Mouse (Mus musculus): ENCODE results near the gene Slc22a1. TPM values are rescaled to one million over a fixed set of nuclear protein-coding genes. Genes with fewer than 3 reads are reported as not detected.

The Slc22a1 gene
- total and polyA plus RNA-seq, 3 experiments: 0.64 to 1.1 (median 0.76) TPM

DNA sequence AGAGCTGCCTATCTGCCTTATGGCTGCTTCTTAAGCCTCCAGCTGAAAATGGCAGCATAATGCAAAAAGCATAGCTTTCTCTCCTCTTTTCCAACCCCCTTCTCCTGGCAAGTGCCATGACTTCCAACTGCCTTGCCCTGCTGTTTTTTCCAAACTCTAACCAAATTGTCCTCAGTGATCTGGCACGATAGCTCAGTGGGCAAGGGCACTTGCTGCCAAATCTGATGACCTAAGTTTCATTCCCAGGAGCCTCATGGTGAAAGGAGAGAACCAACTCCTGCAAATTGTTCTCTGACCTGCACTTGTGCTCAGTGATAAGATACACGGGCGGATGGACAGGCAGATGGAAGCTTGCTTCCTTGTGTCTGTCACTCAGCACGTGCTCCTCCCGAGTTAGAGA is 27.3 kb upstream of the Slc22a1 start:
- H3K36me3 ChIP-seq (replicated peaks in 1 of 2; ENCODE audit: control insufficient read depth in 1 of 2, insufficient read depth in 1 of 2, low read length in 1 of 2): peaks cover 63 to 95% of the 10 kb centered on the region in 2 experiments
- H3K27ac ChIP-seq (ENCODE audit: insufficient read depth, low read depth): no peak overlapping the region
- in situ Hi-C loops (cut with MboI; ENCODE audit: low pct_ligation_motif_present, low pct_unique_long_range_greater_than_20kb, low sequenced_read_pairs) (no loop called here), dilution Hi-C loops (cut with MboI; ENCODE audit: extremely low pct_ligation_motif_present, extremely low pct_unique_long_range_greater_than_20kb, low sequenced_read_pairs) (no loop called here)
- no peaks in the 10 kb centered on the region for H3K27me3 ChIP-seq (replicated peaks)
- H3K4me3 ChIP-seq (replicated peaks in 1 of 3; ENCODE audit: low read depth in 2 of 3, low read length in 2 of 3, poor library complexity in 1 of 3): no peak overlapping the region
- DNase-seq (ENCODE audit: extremely low read depth): no peak
- TF ChIP-seq POLR2AphosphoS2 (IDR thresholded peaks at IDR 0.05; ENCODE audit: low read depth, low read length): no peak
- TF ChIP-seq TCF12 (IDR thresholded peaks at IDR 0.05; ENCODE audit: low read depth, low read length): no peak
- TF ChIP-seq ZC3H11A (IDR thresholded peaks at IDR 0.05; ENCODE audit: low read depth, low read length): no peak
- TF ChIP-seq MAFK (IDR thresholded peaks at IDR 0.05; ENCODE audit: insufficient replicate concordance, low read length): no peak
- no peak for TF ChIP-seq JUN (IDR thresholded peaks at IDR 0.05; ENCODE audit: insufficient read depth, low read depth, low read length)
- TF ChIP-seq MYC (IDR thresholded peaks at IDR 0.05; ENCODE audit: low read depth, low read length): no peak
- TF ChIP-seq NELFE (IDR thresholded peaks at IDR 0.05; ENCODE audit: low read depth, low read length): no peak
- TF ChIP-seq IRF4 (IDR thresholded peaks at IDR 0.05; ENCODE audit: low read depth, low read length): no peak
- TF ChIP-seq TBP (conservative IDR thresholded peaks at IDR 0.05; ENCODE audit: low read depth, low read length): no peak
- no peak for TF ChIP-seq UBTF (IDR thresholded peaks at IDR 0.05; ENCODE audit: low read depth, low read length)
- no peak for TF ChIP-seq ETS1 (conservative IDR thresholded peaks at IDR 0.05; ENCODE audit: low read depth, low read length)
- no peak for TF ChIP-seq RAD21 (IDR thresholded peaks at IDR 0.05; ENCODE audit: low read depth, low read length)
- TF ChIP-seq USF2 (conservative IDR thresholded peaks at IDR 0.05; ENCODE audit: low read depth, low read length): no peak
- no peak for TF ChIP-seq CHD1 (IDR thresholded peaks at IDR 0.05; ENCODE audit: low read depth, low read length)
- no peak for TF ChIP-seq CTCF (conservative IDR thresholded peaks at IDR 0.05 in 1 of 2, IDR thresholded peaks at IDR 0.05 in 1 of 2; ENCODE audit: low read depth in 2 of 2, low read length in 2 of 2)
- no peak for TF ChIP-seq ELF1 (IDR thresholded peaks at IDR 0.05; ENCODE audit: low read depth, low read length)
- TF ChIP-seq EP300 (IDR thresholded peaks at IDR 0.05; ENCODE audit: low read length): no peak
- no peak for TF ChIP-seq ZMIZ1 (IDR thresholded peaks at IDR 0.05; ENCODE audit: low read depth, low read length)
- TF ChIP-seq NRF1 (IDR thresholded peaks at IDR 0.05; ENCODE audit: low read depth, low read length): no peak
- TF ChIP-seq CHD2 (IDR thresholded peaks at IDR 0.05; ENCODE audit: low read length): no peak
- no peaks in the 10 kb centered on the region for H3K79me2 ChIP-seq (replicated peaks; ENCODE audit: control insufficient read depth, extremely low read depth, insufficient read depth, poor library complexity, severe bottlenecking)
- no peaks in the 10 kb centered on the region for H3K4me1 ChIP-seq (ENCODE audit: control insufficient read depth in 1 of 2, insufficient read depth in 2 of 2)
- H3K4me2 ChIP-seq (ENCODE audit: insufficient read depth, low read depth, poor library complexity, severe bottlenecking): no peak overlapping the region
- H3K9ac ChIP-seq (ENCODE audit: insufficient read depth, low read depth): no peak overlapping the region
- H3K9me3 ChIP-seq (replicated peaks; ENCODE audit: low read length): no peaks in the 10 kb centered on the region

DNA sequence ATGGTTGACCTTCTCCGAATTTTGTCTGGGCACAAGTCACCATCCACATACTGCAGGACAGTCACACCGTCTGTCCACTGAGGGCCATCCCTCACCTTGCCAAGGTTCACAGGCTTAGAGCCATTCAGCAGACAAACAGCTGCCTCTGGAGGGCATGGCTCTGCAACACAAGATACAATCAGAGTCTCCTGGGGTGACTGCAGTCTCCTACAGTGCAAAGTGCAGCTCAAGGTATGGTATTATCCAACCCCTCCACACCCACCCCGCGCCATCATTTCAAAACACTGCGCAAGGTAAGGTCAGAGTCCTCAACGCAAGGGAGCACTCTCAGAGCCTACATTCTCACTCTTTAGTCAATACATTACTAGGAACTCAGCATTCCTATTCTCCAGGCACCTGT is 24.7 kb upstream of the Slc22a1 start:
- DNase-seq (ENCODE audit: extremely low read depth): no peak
- no peak overlapping the region for H3K9ac ChIP-seq (ENCODE audit: insufficient read depth, low read depth)
- TF ChIP-seq NELFE (IDR thresholded peaks at IDR 0.05; ENCODE audit: low read depth, low read length) (no peak), ZNF384 (IDR thresholded peaks at IDR 0.05; ENCODE audit: low read depth, low read length) (no peak), TCF12 (IDR thresholded peaks at IDR 0.05; ENCODE audit: low read depth, low read length) (no peak), MEF2A (IDR thresholded peaks at IDR 0.05; ENCODE audit: borderline replicate concordance, low read depth, low read length) (no peak), HCFC1 (IDR thresholded peaks at IDR 0.05; ENCODE audit: low read depth, low read length) (no peak), MAFK (IDR thresholded peaks at IDR 0.05; ENCODE audit: insufficient replicate concordance, low read length) (no peak), POLR2A (IDR thresholded peaks at IDR 0.05; ENCODE audit: low read depth, low read length) (no peak), BHLHE40 (IDR thresholded peaks at IDR 0.05; ENCODE audit: low read depth, low read length) (no peak), JUN (IDR thresholded peaks at IDR 0.05; ENCODE audit: insufficient read depth, low read depth, low read length) (no peak)
- no peaks in the 10 kb centered on the region for H3K27me3 ChIP-seq (replicated peaks)
- peaks cover 70 to 96% of the 10 kb centered on the region in 2 experiments for H3K36me3 ChIP-seq (replicated peaks in 1 of 2; ENCODE audit: control insufficient read depth in 1 of 2, insufficient read depth in 1 of 2, low read length in 1 of 2)
- H3K4me2 ChIP-seq (ENCODE audit: insufficient read depth, low read depth, poor library complexity, severe bottlenecking): no peak overlapping the region
- dilution Hi-C loops (cut with MboI; ENCODE audit: extremely low pct_ligation_motif_present, extremely low pct_unique_long_range_greater_than_20kb, low sequenced_read_pairs): no loop called here
- H3K79me2 ChIP-seq (replicated peaks; ENCODE audit: control insufficient read depth, extremely low read depth, insufficient read depth, poor library complexity, severe bottlenecking): no peaks in the 10 kb centered on the region
- no peak overlapping the region for H3K4me3 ChIP-seq (replicated peaks in 1 of 3; ENCODE audit: low read depth in 2 of 3, low read length in 2 of 3, poor library complexity in 1 of 3)
- no peak overlapping the region for H3K27ac ChIP-seq (ENCODE audit: insufficient read depth, low read depth)
- in situ Hi-C loops (cut with MboI; ENCODE audit: low pct_ligation_motif_present, low pct_unique_long_range_greater_than_20kb, low sequenced_read_pairs): no loop called here
- no peaks in the 10 kb centered on the region for H3K9me3 ChIP-seq (replicated peaks; ENCODE audit: low read length)
- H3K4me1 ChIP-seq (ENCODE audit: control insufficient read depth in 1 of 2, insufficient read depth in 2 of 2): no peaks in the 10 kb centered on the region

Measured in CH12.LX (cell line).